Mouse (Mus musculus): ENCODE results near the gene Nrk. TPM values are rescaled to one million over a fixed set of nuclear protein-coding genes. Genes with fewer than 3 reads are reported as not detected.

Gene Nrk
- total RNA-seq, 1 experiment from 2014 or later = not detected

Other genes with a start within 250 kb of the Nrk start
- gene Serpina7, start 170.8 kb downstream of the Nrk start, total RNA-seq (2017) = not detected in 3 replicates
- 3.5 TPM in 1 of 3 replicates, not detected in the others for gene 4930513O06Rik, start 171.8 kb downstream of the Nrk start, total RNA-seq (2017)